Mouse (Mus musculus): ENCODE data around the gene Nrap. TPM values are rescaled to one million over a fixed set of nuclear protein-coding genes. Genes with fewer than 3 reads are reported as not detected.

Nrap gene
- total and polyA plus RNA-seq, 2 experiments from 2014 or later: 0.30 to 0.37 TPM

- H3K4me2 ChIP-seq (ENCODE audit: low read depth, low read length): no peak overlapping the region
- H3K4me3 ChIP-seq (ENCODE audit: low read length): no peak overlapping the region
- no peaks in the 10 kb centered on the region for H3K9me3 ChIP-seq (ENCODE audit: low read length)
- H3K36me3 ChIP-seq (ENCODE audit: insufficient read depth, low read length): no peaks in the 10 kb centered on the region
- no peak overlapping the region for H3K27ac ChIP-seq
- no peaks in the 10 kb centered on the region for H3K27me3 ChIP-seq (ENCODE audit: insufficient read depth, low read length)
- ATAC-seq (no peak), DNase-seq (ENCODE audit: low spot score) (no peak)
- WGBS: 62% methylated on average over 12 of the region's 12 CpGs
- H3K9ac ChIP-seq (replicated peaks; ENCODE audit: low read length): no peak overlapping the region
- 0 out of 2 replicates have a peak, but pooled peaks cover 12% of the 10 kb centered on the region for H3K4me1 ChIP-seq (ENCODE audit: insufficient read depth, low read length)
- TF ChIP-seq CTCF (IDR thresholded peaks at IDR 0.05; ENCODE audit: low read depth): no peak
Observed at GRCm38 (mm10) chr19:56321303-56321920, 68.4 kb downstream of the Nrap start.

GRCm38 (mm10) chr19:56320186-56320860, 69.5 kb downstream of the Nrap start:
- Histone ChIP-seq H3K36me3 (ENCODE audit: insufficient read depth, low read length) (no peaks in the 10 kb centered on the region), H3K4me1 (ENCODE audit: insufficient read depth, low read length) (0 out of 2 replicates have a peak, but pooled peaks cover 5% of the 10 kb centered on the region), H3K9me3 (ENCODE audit: low read length) (no peaks in the 10 kb centered on the region), H3K4me2 (ENCODE audit: low read depth, low read length) (peak overlapping the region; percentile 30; the same call in 1 of the 2 replicates), H3K27me3 (ENCODE audit: insufficient read depth, low read length) (no peaks in the 10 kb centered on the region), H3K9ac (replicated peaks; ENCODE audit: low read length) (0 out of 2 replicates have a peak overlapping the region, but pooled peaks have one; percentile 6), H3K27ac (no peak overlapping the region), H3K4me3 (ENCODE audit: low read length) (no peak overlapping the region)
- no peak for TF ChIP-seq CTCF (IDR thresholded peaks at IDR 0.05; ENCODE audit: low read depth)
- 24% methylated on average over 26 of the region's 26 CpGs for WGBS
- ATAC-seq: no peak
- DNase-seq (ENCODE audit: low spot score): no peak

GRCm38 (mm10) chr19:56319629-56320028, 70.2 kb downstream of the Nrap start:
- Histone ChIP-seq H3K4me3 (ENCODE audit: low read length) (no peak overlapping the region), H3K4me2 (ENCODE audit: low read depth, low read length) (no peak overlapping the region), H3K9ac (replicated peaks; ENCODE audit: low read length) (no peak overlapping the region), H3K27me3 (ENCODE audit: insufficient read depth, low read length) (no peaks in the 10 kb centered on the region), H3K4me1 (ENCODE audit: insufficient read depth, low read length) (0 out of 2 replicates have a peak, but pooled peaks cover 5% of the 10 kb centered on the region), H3K9me3 (ENCODE audit: low read length) (no peaks in the 10 kb centered on the region), H3K36me3 (ENCODE audit: insufficient read depth, low read length) (no peaks in the 10 kb centered on the region), H3K27ac (no peak overlapping the region)
- DNase-seq (ENCODE audit: low spot score): no peak
- no peak for ATAC-seq
- TF ChIP-seq CTCF (IDR thresholded peaks at IDR 0.05; ENCODE audit: low read depth): no peak
- 91% methylated on average over 6 of the region's 6 CpGs for WGBS

- no peak overlapping the region for H3K27ac ChIP-seq
- WGBS: 94% methylated on average over 7 of the region's 7 CpGs
Observed at GRCm38 (mm10) chr19:56319219-56319618, 70.6 kb downstream of the Nrap start.

GRCm38 (mm10) chr19:56316531-56316930, 73.3 kb downstream of the Nrap start:
- ATAC-seq (no peak), DNase-seq (ENCODE audit: low spot score) (no peak)
- H3K4me2 ChIP-seq (ENCODE audit: low read depth, low read length): no peak overlapping the region
- H3K4me1 ChIP-seq (ENCODE audit: insufficient read depth, low read length): 0 out of 2 replicates have a peak, but pooled peaks cover under 1% of the 10 kb centered on the region
- H3K36me3 ChIP-seq (ENCODE audit: insufficient read depth, low read length): no peaks in the 10 kb centered on the region
- no peaks in the 10 kb centered on the region for H3K9me3 ChIP-seq (ENCODE audit: low read length)
- TF ChIP-seq CTCF (IDR thresholded peaks at IDR 0.05; ENCODE audit: low read depth): no peak
- no peaks in the 10 kb centered on the region for H3K27me3 ChIP-seq (ENCODE audit: insufficient read depth, low read length)
- H3K9ac ChIP-seq (replicated peaks; ENCODE audit: low read length): no peak overlapping the region
- 87% methylated on average over 3 of the region's 3 CpGs for WGBS
- H3K27ac ChIP-seq: no peak overlapping the region
- no peak overlapping the region for H3K4me3 ChIP-seq (ENCODE audit: low read length)

More at GRCm38 (mm10) chr19:56319219-56319618, 70.6 kb downstream of the Nrap start:
- no peak for TF ChIP-seq CTCF (IDR thresholded peaks at IDR 0.05; ENCODE audit: low read depth)
- Histone ChIP-seq H3K4me1 (ENCODE audit: insufficient read depth, low read length) (0 out of 2 replicates have a peak, but pooled peaks cover 5% of the 10 kb centered on the region), H3K27me3 (ENCODE audit: insufficient read depth, low read length) (no peaks in the 10 kb centered on the region), H3K9ac (replicated peaks; ENCODE audit: low read length) (no peak overlapping the region), H3K4me3 (ENCODE audit: low read length) (no peak overlapping the region), H3K9me3 (ENCODE audit: low read length) (no peaks in the 10 kb centered on the region), H3K4me2 (ENCODE audit: low read depth, low read length) (no peak overlapping the region), H3K36me3 (ENCODE audit: insufficient read depth, low read length) (no peaks in the 10 kb centered on the region)
- ATAC-seq (no peak), DNase-seq (ENCODE audit: low spot score) (no peak)

GRCm38 (mm10) chr19:56300835-56301234, 89.0 kb downstream of the Nrap start:
- 38% methylated on average over 11 of the region's 11 CpGs for WGBS

More at GRCm38 (mm10) chr19:56300835-56301234, 89.0 kb downstream of the Nrap start:
- ATAC-seq (peak; percentile 87), DNase-seq (ENCODE audit: low spot score) (peak; percentile 71)
- Histone ChIP-seq H3K9ac (replicated peaks; ENCODE audit: low read length) (no peak overlapping the region), H3K4me2 (ENCODE audit: low read depth, low read length) (no peak overlapping the region), H3K4me1 (ENCODE audit: insufficient read depth, low read length) (0 out of 2 replicates have a peak, but pooled peaks cover 6% of the 10 kb centered on the region), H3K27ac (no peak overlapping the region), H3K36me3 (ENCODE audit: insufficient read depth, low read length) (no peaks in the 10 kb centered on the region), H3K27me3 (ENCODE audit: insufficient read depth, low read length) (no peaks in the 10 kb centered on the region), H3K9me3 (ENCODE audit: low read length) (no peaks in the 10 kb centered on the region), H3K4me3 (ENCODE audit: low read length) (no peak overlapping the region)
- TF ChIP-seq CTCF (IDR thresholded peaks at IDR 0.05; ENCODE audit: low read depth): no peak
